Mouse (Mus musculus): Measurements from ENCODE around the gene Znhit2.

- TF ChIP-seq CTCF (IDR thresholded peaks at IDR 0.05; ENCODE audit: low read depth): no peak
- no peak for TF ChIP-seq EP300 (IDR thresholded peaks at IDR 0.05; ENCODE audit: low read depth)
Observed at GRCm38 (mm10) chr19:6101186-6101585, 40.2 kb downstream of the Znhit2 start.

All from liver, embryonic 14.5 days (tissue).